Mouse (Mus musculus) liver, postnatal 0 days (tissue): ENCODE results near the gene Tigd4. TPM values are rescaled to one million over a fixed set of nuclear protein-coding genes. Genes with fewer than 3 reads are reported as not detected.

Source experiments
- ATAC-seq: fragments of 200-750 bp; cut with Nextera tagmentation; 2 replicates; pipeline ENCODE4 v1.8.0; 2017; ENCODE audit warnings: mild to moderate bottlenecking, moderate library complexity
- DNase-seq: peaks from one replicate; pipeline ENCODE4 v3.0.0-alpha.2; 2016
- H3K27ac ChIP-seq: fragments of 300-500 bp; sonication (generic); 2 replicates; pipeline ENCODE4 v1.5.1; 2014; ENCODE audit warnings: antibody characterized with exemption, moderate library complexity, mild to moderate bottlenecking, low read depth
- H3K27me3 ChIP-seq: fragments of 300-500 bp; sonication (generic); 2 replicates; pipeline ENCODE4 v1.6.1; 2014; ENCODE audit warnings: low read length, control low read depth, mixed read lengths; ENCODE audit not compliant: insufficient read depth
- H3K36me3 ChIP-seq: fragments of 300-500 bp; sonication (generic); replicated peaks from 2 replicates; pipeline ENCODE4 v1.6.1; 2014; ENCODE audit warnings: mild to moderate bottlenecking, control low read depth, low read length, moderate library complexity, mixed read lengths; ENCODE audit not compliant: insufficient read depth
- H3K4me1 ChIP-seq: fragments of 300-500 bp; sonication (generic); 2 replicates; pipeline ENCODE4 v1.6.1; 2014; ENCODE audit warnings: antibody characterized with exemption, mild to moderate bottlenecking, control low read depth; ENCODE audit not compliant: insufficient read depth
- H3K4me2 ChIP-seq: fragments of 300-500 bp; sonication (generic); 2 replicates; pipeline ENCODE4 v1.6.1; 2014; ENCODE audit warnings: low read depth, mild to moderate bottlenecking, low read length, moderate library complexity, mixed read lengths
- H3K4me3 ChIP-seq: fragments of 300-500 bp; sonication (generic); 2 replicates; pipeline ENCODE4 v1.5.1; 2014; ENCODE audit warnings: low read depth, low read length
- H3K9ac ChIP-seq: fragments of 300-500 bp; sonication (generic); replicated peaks from 2 replicates; pipeline ENCODE4 v1.6.1; 2014; ENCODE audit warnings: mild to moderate bottlenecking, moderate library complexity
- H3K9me3 ChIP-seq: fragments of 300-500 bp; sonication (generic); 2 replicates; pipeline ENCODE4 v1.6.1; 2016; ENCODE audit warnings: mild to moderate bottlenecking, control low read depth, low read length, mixed read lengths
- CTCF ChIP-seq: sonication (generic); IDR thresholded peaks from 2 replicates; pipeline ENCODE4 v1.5.1; 2016; ENCODE audit warnings: antibody characterized with exemption, low read depth
- EP300 ChIP-seq: IDR thresholded peaks from 2 replicates; pipeline ENCODE4 v1.6.1; 2016; ENCODE audit warnings: antibody characterized with exemption, low read depth, mild to moderate bottlenecking
- WGBS: fragments of 180-500 bp; shearing (Covaris S2); extraction: QIAGEN DNeasy Blood & Tissue Kit; methylation state at CpG from one replicate; pipeline ENCODE4 v1.1.7; 2014; ENCODE audit not compliant: insufficient replicate concordance; 5-methylcytosine and 5-hydroxymethylcytosine counted together
- polyA plus RNA-seq: library from polyadenylated mRNA; unstranded; fragments of >200 nt; fragmentation: Nextera tagmentation; extraction: Ambion mirVana; gene quantifications from 2 replicates; pipeline ENCODE4 v1.2.1, GENCODE M21; 2015

Gene Tigd4
- polyA plus RNA-seq, 1 experiment from 2014 or later, result not detected

DNA sequence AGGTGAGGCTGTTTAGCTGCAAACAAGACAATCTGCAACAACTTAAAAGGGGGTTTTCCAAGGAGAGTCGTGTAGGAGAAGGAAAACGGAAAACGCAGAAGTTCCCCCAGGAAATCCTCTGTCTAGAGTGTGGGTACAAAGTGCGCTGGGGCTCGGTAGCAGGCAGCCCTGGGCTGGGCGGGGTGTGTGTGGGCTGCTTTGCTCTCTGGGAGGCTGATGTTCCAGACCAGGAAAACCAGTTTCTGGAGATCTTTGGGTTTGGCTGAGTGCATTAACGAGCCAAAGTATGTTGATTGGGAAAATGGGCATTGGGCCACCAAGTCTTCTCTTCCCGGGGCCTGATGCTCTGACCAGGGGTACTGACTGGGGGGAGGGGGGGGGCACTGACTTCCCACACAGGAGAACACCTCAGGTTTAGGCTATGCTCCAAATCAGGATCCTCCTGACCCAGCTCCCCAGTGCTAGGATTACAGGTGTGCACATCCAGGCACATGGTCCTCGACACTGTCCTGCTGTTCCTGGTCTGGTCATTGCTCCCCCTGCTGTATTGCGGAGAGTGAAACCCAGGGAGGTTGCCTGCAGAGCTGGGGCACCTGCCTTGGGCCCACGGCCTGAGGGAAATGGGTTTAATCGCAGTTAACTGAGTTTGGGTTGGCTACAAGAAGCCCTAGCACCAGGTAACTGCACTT lies 44.7 kb downstream of the Tigd4 start:
- Histone ChIP-seq H3K9ac (no peak overlapping the region), H3K27me3 (no peaks in the 10 kb centered on the region), H3K4me1 (peaks cover 11% of the 10 kb centered on the region), H3K27ac (no peak overlapping the region), H3K4me3 (no peak overlapping the region), H3K9me3 (no peaks in the 10 kb centered on the region), H3K4me2 (no peak overlapping the region), H3K36me3 (no peaks in the 10 kb centered on the region)
- no peak for TF ChIP-seq EP300
- TF ChIP-seq CTCF, result no peak
- DNase-seq, result no peak
- WGBS, result 45% methylated on average over 12 of the region's 12 CpGs
- no peak for ATAC-seq

DNA sequence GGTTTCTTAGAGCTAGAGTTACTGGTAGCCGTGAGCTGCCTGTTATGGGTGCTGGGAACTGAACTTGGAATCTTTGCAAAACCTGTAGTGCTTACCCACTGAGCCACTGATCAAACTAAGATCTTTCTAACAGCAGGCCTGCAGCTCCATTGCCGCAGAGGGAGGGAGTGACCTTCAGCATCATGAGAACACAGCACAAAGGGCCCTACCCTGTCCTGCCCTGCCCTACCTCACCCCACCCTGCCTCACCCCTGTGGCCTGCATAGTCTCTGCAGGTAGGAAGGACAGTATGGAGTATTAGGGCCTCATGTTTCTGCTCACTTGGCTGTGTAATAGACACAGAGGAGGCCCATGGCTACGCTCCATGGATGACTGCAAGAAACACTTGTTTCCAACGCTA lies 45.5 kb downstream of the Tigd4 start:
- Histone ChIP-seq H3K4me2 (no peak overlapping the region), H3K36me3 (no peaks in the 10 kb centered on the region), H3K4me1 (peaks cover 11% of the 10 kb centered on the region), H3K4me3 (no peak overlapping the region), H3K9me3 (no peaks in the 10 kb centered on the region), H3K27ac (no peak overlapping the region), H3K27me3 (no peaks in the 10 kb centered on the region), H3K9ac (no peak overlapping the region)
- TF ChIP-seq CTCF, result no peak
- no peak for TF ChIP-seq EP300
- no peak for ATAC-seq
- WGBS, result 77% methylated on average over 4 of the region's 4 CpGs
- no peak for DNase-seq

DNA sequence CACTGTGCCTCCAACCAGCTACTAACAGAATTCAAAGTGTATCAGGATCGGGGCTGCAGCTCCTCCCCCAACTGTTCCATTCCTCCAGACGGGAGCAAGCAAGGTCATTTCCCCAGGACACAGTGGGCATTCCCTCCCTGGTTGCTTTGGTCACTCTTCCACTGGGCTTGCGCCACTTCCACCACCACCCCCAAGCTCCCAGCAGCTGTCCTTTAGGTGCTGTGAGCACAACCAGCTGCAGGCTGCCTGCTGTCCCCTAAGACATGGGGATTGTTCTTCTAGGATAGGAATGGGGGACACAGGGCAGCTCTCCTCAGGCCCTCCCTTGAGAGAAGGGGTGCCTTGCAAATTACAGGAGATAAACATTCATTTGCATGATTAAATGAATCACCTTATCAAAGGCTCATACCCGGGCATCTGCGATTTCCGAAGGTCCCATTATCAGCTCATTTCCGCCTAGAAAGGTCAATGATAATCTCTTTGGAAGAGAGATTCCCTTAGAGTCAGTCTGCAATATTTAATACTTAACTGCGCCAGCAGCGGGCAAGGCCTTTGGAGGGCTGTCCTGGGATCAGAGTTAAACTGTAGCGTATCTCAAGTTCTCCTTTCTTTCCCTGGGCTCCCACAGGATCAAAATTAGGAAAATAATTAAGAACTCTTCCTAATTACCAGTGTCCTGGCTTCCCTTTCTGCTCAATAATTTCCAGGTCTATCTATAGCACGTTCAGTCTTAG lies 46.6 kb downstream of the Tigd4 start:
- 49% methylated on average over 11 of the region's 11 CpGs for WGBS
- TF ChIP-seq CTCF (no peak), EP300 (no peak)
- Histone ChIP-seq H3K4me1 (peaks cover 11% of the 10 kb centered on the region), H3K4me3 (no peak overlapping the region), H3K27me3 (no peaks in the 10 kb centered on the region), H3K36me3 (no peaks in the 10 kb centered on the region), H3K4me2 (no peak overlapping the region), H3K9me3 (no peaks in the 10 kb centered on the region), H3K9ac (no peak overlapping the region), H3K27ac (no peak overlapping the region)
- DNase-seq (peak; percentile 29), ATAC-seq (peak; percentile 64; the same call in 1 of the 2 replicates)

DNA sequence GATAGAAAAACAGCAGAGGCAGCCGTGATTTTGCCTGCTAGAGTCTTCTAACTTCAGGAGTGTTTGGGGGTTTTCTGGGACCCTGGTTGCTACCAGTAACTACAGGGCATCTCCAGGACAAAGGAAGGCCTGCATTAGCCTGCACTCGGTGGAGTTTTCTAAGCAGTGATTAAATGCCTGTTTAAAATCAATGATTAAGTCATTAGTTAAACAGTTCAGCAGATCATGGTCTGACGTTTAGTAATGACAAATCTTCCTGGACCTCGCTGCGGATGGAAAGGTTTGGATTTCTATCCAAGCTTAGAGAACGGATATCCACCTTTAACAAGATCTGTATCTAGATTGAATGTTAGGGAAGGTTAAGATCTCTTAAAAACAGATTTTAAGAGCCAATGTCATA lies 47.2 kb downstream of the Tigd4 start:
- Histone ChIP-seq H3K4me3 (no peak overlapping the region), H3K27me3 (no peaks in the 10 kb centered on the region), H3K9ac (no peak overlapping the region), H3K36me3 (no peaks in the 10 kb centered on the region), H3K9me3 (no peaks in the 10 kb centered on the region), H3K4me2 (no peak overlapping the region), H3K27ac (no peak overlapping the region), H3K4me1 (peaks cover 11% of the 10 kb centered on the region)
- TF ChIP-seq CTCF, result no peak
- no peak for TF ChIP-seq EP300
- 67% methylated on average over 6 of the region's 6 CpGs for WGBS
- DNase-seq (no peak), ATAC-seq (no peak)

DNA sequence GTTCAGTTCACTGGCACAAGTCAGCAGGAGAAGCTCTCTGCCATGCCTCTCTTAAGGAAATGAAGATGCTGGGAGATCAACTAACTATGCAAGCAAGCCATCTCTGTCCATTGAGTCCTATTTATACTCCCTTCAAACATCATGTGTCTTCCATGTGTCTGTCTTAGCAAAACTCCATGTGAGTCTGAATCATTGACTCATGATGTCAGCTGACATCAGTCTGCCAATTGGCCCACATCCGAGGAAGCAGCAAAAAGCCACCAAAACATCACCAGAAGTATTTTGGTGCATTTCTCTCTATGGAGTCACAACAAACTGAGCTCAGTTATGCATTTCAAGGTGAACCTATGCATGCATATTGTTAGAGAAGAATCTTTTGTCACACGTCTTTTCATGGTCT lies 48.0 kb downstream of the Tigd4 start:
- Histone ChIP-seq H3K4me3 (no peak overlapping the region), H3K27me3 (no peaks in the 10 kb centered on the region), H3K36me3 (no peaks in the 10 kb centered on the region), H3K4me1 (peaks cover 11% of the 10 kb centered on the region), H3K27ac (no peak overlapping the region), H3K9me3 (no peaks in the 10 kb centered on the region), H3K9ac (no peak overlapping the region), H3K4me2 (no peak overlapping the region)
- WGBS, result 62% methylated on average over 2 of the region's 2 CpGs
- ATAC-seq (no peak), DNase-seq (no peak)
- no peak for TF ChIP-seq EP300
- TF ChIP-seq CTCF, result no peak

DNA sequence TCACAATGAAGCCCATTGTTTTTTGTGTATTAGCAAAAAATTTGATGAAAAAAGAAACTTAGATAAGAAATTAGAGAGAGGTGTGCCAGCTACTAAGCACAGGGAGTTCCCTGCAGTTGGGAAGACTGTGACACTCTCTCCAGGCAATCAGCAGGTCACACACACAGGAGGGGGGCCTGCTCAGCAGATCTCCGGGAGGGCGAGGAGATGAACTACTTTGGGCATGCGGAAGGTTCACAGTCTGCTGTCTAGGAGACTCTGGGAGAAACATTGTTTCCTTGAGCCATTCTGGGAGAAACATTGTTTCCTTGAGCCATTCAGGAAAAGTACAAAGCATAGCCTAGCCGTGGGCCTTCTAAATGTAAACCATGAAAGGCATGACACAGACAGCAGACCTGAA lies 49.6 kb downstream of the Tigd4 start:
- no peak overlapping the region for H3K4me2 ChIP-seq
- no peaks in the 10 kb centered on the region for H3K27me3 ChIP-seq
- no peak overlapping the region for H3K27ac ChIP-seq
- no peak for ATAC-seq
- peaks cover 15% of the 10 kb centered on the region for H3K4me1 ChIP-seq
- no peak overlapping the region for H3K4me3 ChIP-seq
- H3K9ac ChIP-seq, result no peak overlapping the region
- H3K9me3 ChIP-seq, result no peaks in the 10 kb centered on the region
- H3K36me3 ChIP-seq, result no peaks in the 10 kb centered on the region
- 74% methylated on average over 4 of the region's 4 CpGs for WGBS
- no peak for DNase-seq
- TF ChIP-seq CTCF (no peak), EP300 (no peak)
